Mouse (Mus musculus): Measurements from ENCODE around the gene Gria1. TPM values are rescaled to one million over a fixed set of nuclear protein-coding genes. Genes with fewer than 3 reads are reported as not detected.

The Gria1 gene
- polyA plus RNA-seq, 1 experiment from 2014 or later, result 1.8 TPM

DNA sequence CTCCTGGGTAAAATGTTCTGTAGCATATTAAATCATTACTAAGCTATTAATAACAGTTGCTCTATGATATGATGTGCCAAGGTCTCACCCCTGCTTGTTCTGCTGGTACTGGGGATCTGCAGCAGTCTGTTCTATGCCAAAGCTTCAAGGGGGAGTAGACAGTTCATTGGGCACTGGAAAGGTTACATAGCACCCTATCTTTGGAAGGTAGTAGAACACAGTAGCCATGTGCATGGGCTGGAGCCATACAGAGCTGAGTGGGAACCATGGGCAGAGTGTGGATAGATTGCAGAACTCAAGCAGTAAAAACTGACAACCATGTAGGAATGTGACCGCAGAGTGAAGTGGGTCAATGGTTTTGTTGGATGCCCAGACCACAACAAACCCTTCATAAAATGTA is 295.7 kb downstream of the Gria1 start:
- no peaks in the 10 kb centered on the region for H3K27me3 ChIP-seq (ENCODE audit: control insufficient read depth, insufficient read depth, low read length)
- H3K27ac ChIP-seq (ENCODE audit: low read depth, low read length), result no peak overlapping the region
- H3K9ac ChIP-seq (ENCODE audit: low read length), result no peak overlapping the region
- ATAC-seq (ENCODE audit: low FRiP score) (no peak), DNase-seq (ENCODE audit: low spot score, missing footprints) (no peak)
- no peak overlapping the region for H3K4me2 ChIP-seq
- H3K4me3 ChIP-seq (ENCODE audit: low read depth, low read length), result no peak overlapping the region
- no peaks in the 10 kb centered on the region for H3K4me1 ChIP-seq (ENCODE audit: control insufficient read depth, insufficient read depth, low read length)
- H3K36me3 ChIP-seq (ENCODE audit: control insufficient read depth, insufficient read depth, low read length), result no peaks in the 10 kb centered on the region
- H3K9me3 ChIP-seq (ENCODE audit: control insufficient read depth, low read length), result no peaks in the 10 kb centered on the region
- WGBS, result 92% methylated on average over 1 of the region's 1 CpGs

DNA sequence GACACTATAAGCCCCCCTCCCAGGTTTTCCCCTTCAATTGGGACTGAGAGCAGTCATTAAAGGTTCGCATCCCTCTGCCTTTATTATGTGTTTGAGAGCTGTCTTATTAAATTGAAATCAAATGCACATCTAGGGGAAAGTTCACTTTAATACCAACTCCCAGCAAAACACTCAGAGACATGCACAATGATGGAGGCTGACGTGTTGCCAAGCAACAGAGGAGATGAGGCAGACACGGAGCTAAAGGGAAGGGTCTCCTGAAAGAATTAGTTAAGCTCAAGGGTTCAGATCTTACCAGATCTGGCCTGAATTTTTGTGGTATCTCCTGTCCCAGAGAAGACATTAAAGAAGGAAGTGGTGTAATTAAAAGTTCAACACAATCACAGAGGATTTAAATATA is 305.9 kb downstream of the Gria1 start:
- no peaks in the 10 kb centered on the region for H3K27me3 ChIP-seq (ENCODE audit: control insufficient read depth, insufficient read depth, low read length)
- no peaks in the 10 kb centered on the region for H3K36me3 ChIP-seq (ENCODE audit: control insufficient read depth, insufficient read depth, low read length)
- no peak overlapping the region for H3K27ac ChIP-seq (ENCODE audit: low read depth, low read length)
- H3K9me3 ChIP-seq (ENCODE audit: control insufficient read depth, low read length), result no peaks in the 10 kb centered on the region
- H3K9ac ChIP-seq (ENCODE audit: low read length), result no peak overlapping the region
- H3K4me1 ChIP-seq (ENCODE audit: control insufficient read depth, insufficient read depth, low read length), result no peaks in the 10 kb centered on the region
- 50% methylated on average over 3 of the region's 3 CpGs for WGBS
- H3K4me2 ChIP-seq, result no peak overlapping the region
- no peak for DNase-seq (ENCODE audit: low spot score, missing footprints)
- no peak for ATAC-seq (ENCODE audit: low FRiP score)
- H3K4me3 ChIP-seq (ENCODE audit: low read depth, low read length), result no peak overlapping the region

- ATAC-seq (ENCODE audit: low FRiP score) (no peak), DNase-seq (ENCODE audit: low spot score, missing footprints) (no peak)
- H3K4me1 ChIP-seq (ENCODE audit: control insufficient read depth, insufficient read depth, low read length), result no peaks in the 10 kb centered on the region
- H3K9ac ChIP-seq (ENCODE audit: low read length), result no peak overlapping the region
- no peaks in the 10 kb centered on the region for H3K27me3 ChIP-seq (ENCODE audit: control insufficient read depth, insufficient read depth, low read length)
- no peak overlapping the region for H3K4me2 ChIP-seq
- no peak overlapping the region for H3K4me3 ChIP-seq (ENCODE audit: low read depth, low read length)
- no peaks in the 10 kb centered on the region for H3K36me3 ChIP-seq (ENCODE audit: control insufficient read depth, insufficient read depth, low read length)
- H3K9me3 ChIP-seq (ENCODE audit: control insufficient read depth, low read length), result no peaks in the 10 kb centered on the region
- no peak overlapping the region for H3K27ac ChIP-seq (ENCODE audit: low read depth, low read length)
- 78% methylated on average over 13 of the region's 13 CpGs for WGBS
Measured at GRCm38 (mm10) chr11:57317478-57317877, 306.3 kb downstream of the Gria1 start.

- no peak overlapping the region for H3K27ac ChIP-seq (ENCODE audit: low read depth, low read length)
- ATAC-seq (ENCODE audit: low FRiP score) (no peak), DNase-seq (ENCODE audit: low spot score, missing footprints) (no peak)
- WGBS, result 82% methylated on average over 3 of the region's 3 CpGs
- no peaks in the 10 kb centered on the region for H3K4me1 ChIP-seq (ENCODE audit: control insufficient read depth, insufficient read depth, low read length)
- H3K4me2 ChIP-seq, result no peak overlapping the region
- H3K9me3 ChIP-seq (ENCODE audit: control insufficient read depth, low read length), result no peaks in the 10 kb centered on the region
- H3K27me3 ChIP-seq (ENCODE audit: control insufficient read depth, insufficient read depth, low read length), result no peaks in the 10 kb centered on the region
- no peak overlapping the region for H3K9ac ChIP-seq (ENCODE audit: low read length)
- no peaks in the 10 kb centered on the region for H3K36me3 ChIP-seq (ENCODE audit: control insufficient read depth, insufficient read depth, low read length)
- H3K4me3 ChIP-seq (ENCODE audit: low read depth, low read length), result no peak overlapping the region
Measured at GRCm38 (mm10) chr11:57319374-57319773, 308.2 kb downstream of the Gria1 start.

- DNase-seq (ENCODE audit: low spot score, missing footprints) (no peak), ATAC-seq (ENCODE audit: low FRiP score) (no peak)
- no peaks in the 10 kb centered on the region for H3K36me3 ChIP-seq (ENCODE audit: control insufficient read depth, insufficient read depth, low read length)
- no peaks in the 10 kb centered on the region for H3K4me1 ChIP-seq (ENCODE audit: control insufficient read depth, insufficient read depth, low read length)
- no peaks in the 10 kb centered on the region for H3K27me3 ChIP-seq (ENCODE audit: control insufficient read depth, insufficient read depth, low read length)
- no peak overlapping the region for H3K4me3 ChIP-seq (ENCODE audit: low read depth, low read length)
- H3K4me2 ChIP-seq, result no peak overlapping the region
- no peaks in the 10 kb centered on the region for H3K9me3 ChIP-seq (ENCODE audit: control insufficient read depth, low read length)
- H3K27ac ChIP-seq (ENCODE audit: low read depth, low read length), result no peak overlapping the region
- H3K9ac ChIP-seq (ENCODE audit: low read length), result no peak overlapping the region
- WGBS, result 88% methylated on average over 4 of the region's 4 CpGs
Measured at GRCm38 (mm10) chr11:57324099-57324498, 312.9 kb downstream of the Gria1 start.
